Mouse (Mus musculus) stomach, postnatal 0 days (tissue): ENCODE results near the gene Ndufs6. TPM values are rescaled to one million over a fixed set of nuclear protein-coding genes. Genes with fewer than 3 reads are reported as not detected.

Experiments
- ATAC-seq: fragments of 200-750 bp; cut with Nextera tagmentation; 2 replicates; pipeline ENCODE4 v1.8.0; 2017; ENCODE audit not compliant: low FRiP score, low TSS enrichment
- DNase-seq: peaks from one replicate; pipeline ENCODE4 v3.0.0-alpha.2; 2016; ENCODE audit warnings: low spot score
- H3K27ac ChIP-seq: fragments of 300-500 bp; sonication (generic); replicated peaks from 2 replicates; pipeline ENCODE4 v1.5.1; 2014; ENCODE audit warnings: mild to moderate bottlenecking, control low read depth
- H3K27me3 ChIP-seq: fragments of 300-500 bp; sonication (generic); 2 replicates; pipeline ENCODE4 v1.6.1; 2014; ENCODE audit warnings: low read length; ENCODE audit not compliant: control insufficient read depth, insufficient read depth
- H3K36me3 ChIP-seq: fragments of 300-500 bp; sonication (generic); 2 replicates; pipeline ENCODE4 v1.6.1; 2014; ENCODE audit warnings: low read length, mixed read lengths; ENCODE audit not compliant: control insufficient read depth, insufficient read depth
- H3K4me1 ChIP-seq: fragments of 300-500 bp; sonication (generic); replicated peaks from 2 replicates; pipeline ENCODE4 v1.6.1; 2014; ENCODE audit warnings: antibody characterized with exemption; ENCODE audit not compliant: control insufficient read depth, insufficient read depth
- H3K4me2 ChIP-seq: fragments of 300-500 bp; sonication (generic); replicated peaks from 2 replicates; pipeline ENCODE4 v1.6.1; 2014; ENCODE audit warnings: low read depth, mild to moderate bottlenecking, control low read depth, moderate library complexity
- H3K4me3 ChIP-seq: fragments of 300-500 bp; sonication (generic); 2 replicates; pipeline ENCODE4 v1.5.1; 2014; ENCODE audit warnings: low read depth, low read length, control low read depth
- H3K9ac ChIP-seq: fragments of 300-500 bp; sonication (generic); 2 replicates; pipeline ENCODE4 v1.6.1; 2014; ENCODE audit warnings: mild to moderate bottlenecking, low read length, control low read depth, mixed read lengths
- H3K9me3 ChIP-seq: fragments of 300-500 bp; sonication (generic); 2 replicates; pipeline ENCODE4 v1.6.1; 2016; ENCODE audit warnings: low read length; ENCODE audit not compliant: control insufficient read depth
- CTCF ChIP-seq: IDR thresholded peaks from 2 replicates; pipeline ENCODE4 v1.5.1; 2016; ENCODE audit warnings: antibody characterized with exemption, low read depth, mild to moderate bottlenecking, moderate library complexity
- EP300 ChIP-seq: optimal IDR thresholded peaks from 2 replicates; pipeline ENCODE3; 2016; ENCODE audit warnings: antibody characterized with exemption
- WGBS: fragments of 180-500 bp; shearing (Covaris S2); extraction: QIAGEN DNeasy Blood & Tissue Kit; methylation state at CpG from one replicate; pipeline ENCODE4 v1.1.7; 2014; 5-methylcytosine and 5-hydroxymethylcytosine counted together
- polyA plus RNA-seq: library from polyadenylated mRNA; unstranded; fragments of >200 nt; fragmentation: Nextera tagmentation; extraction: Ambion mirVana; gene quantifications from 2 replicates; pipeline ENCODE4 v1.2.1, GENCODE M21; 2015

The Ndufs6 gene
- polyA plus RNA-seq, 1 experiment from 2014 or later, result 421 TPM

DNA sequence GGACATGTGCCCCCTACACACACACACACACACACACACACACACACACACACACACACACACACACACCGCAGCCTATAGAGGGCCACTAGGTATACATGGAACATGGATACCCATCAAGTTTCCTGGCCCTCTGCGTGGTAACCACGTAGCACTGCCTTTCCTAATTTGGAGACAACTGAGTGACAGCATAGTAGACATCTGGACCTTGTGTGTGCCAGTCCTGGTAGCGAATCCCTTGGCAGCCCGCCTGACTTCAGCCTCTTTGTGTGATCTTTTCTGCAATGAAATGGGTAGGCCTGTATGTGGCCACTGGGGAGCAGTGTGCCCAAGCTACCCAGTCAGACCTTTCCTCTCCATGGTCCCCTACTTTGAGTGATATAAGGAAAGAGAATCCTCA is 29.0 kb downstream of the Ndufs6 start:
- Histone ChIP-seq H3K36me3 (no peaks in the 10 kb centered on the region), H3K27ac (no peak overlapping the region), H3K27me3 (no peaks in the 10 kb centered on the region), H3K4me3 (no peak overlapping the region), H3K9ac (no peak overlapping the region), H3K9me3 (no peaks in the 10 kb centered on the region), H3K4me2 (no peak overlapping the region), H3K4me1 (no peaks in the 10 kb centered on the region)
- 79% methylated on average over 5 of the region's 5 CpGs for WGBS
- DNase-seq (no peak), ATAC-seq (no peak)
- TF ChIP-seq EP300, result no peak
- TF ChIP-seq CTCF, result no peak

DNA sequence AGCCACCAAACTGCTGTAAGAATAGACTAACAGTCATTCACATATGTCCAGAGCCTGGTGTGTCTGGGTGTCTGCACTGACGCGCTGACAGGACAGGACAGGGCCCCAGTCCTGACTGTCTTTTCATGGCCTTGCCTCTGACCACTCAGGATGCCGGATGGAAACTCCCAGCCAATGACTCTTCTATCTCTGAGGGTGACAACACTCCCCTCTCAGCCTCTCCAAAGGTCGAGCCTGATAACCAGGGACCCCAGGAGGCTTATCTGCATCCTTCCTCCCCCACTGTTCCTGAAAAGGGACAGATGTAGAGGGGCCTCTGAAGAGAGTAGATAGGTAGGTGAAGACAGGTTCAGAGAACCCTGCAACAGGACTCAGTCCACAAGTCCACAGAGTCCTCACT is 29.6 kb downstream of the Ndufs6 start:
- no peak overlapping the region for H3K9ac ChIP-seq
- H3K36me3 ChIP-seq, result no peaks in the 10 kb centered on the region
- H3K4me2 ChIP-seq, result no peak overlapping the region
- H3K4me3 ChIP-seq, result no peak overlapping the region
- no peak for DNase-seq
- H3K4me1 ChIP-seq, result no peaks in the 10 kb centered on the region
- WGBS, result 62% methylated on average over 4 of the region's 4 CpGs
- TF ChIP-seq EP300 (no peak), CTCF (no peak)
- H3K27ac ChIP-seq, result no peak overlapping the region
- ATAC-seq, result no peak
- H3K27me3 ChIP-seq, result no peaks in the 10 kb centered on the region
- H3K9me3 ChIP-seq, result no peaks in the 10 kb centered on the region

DNA sequence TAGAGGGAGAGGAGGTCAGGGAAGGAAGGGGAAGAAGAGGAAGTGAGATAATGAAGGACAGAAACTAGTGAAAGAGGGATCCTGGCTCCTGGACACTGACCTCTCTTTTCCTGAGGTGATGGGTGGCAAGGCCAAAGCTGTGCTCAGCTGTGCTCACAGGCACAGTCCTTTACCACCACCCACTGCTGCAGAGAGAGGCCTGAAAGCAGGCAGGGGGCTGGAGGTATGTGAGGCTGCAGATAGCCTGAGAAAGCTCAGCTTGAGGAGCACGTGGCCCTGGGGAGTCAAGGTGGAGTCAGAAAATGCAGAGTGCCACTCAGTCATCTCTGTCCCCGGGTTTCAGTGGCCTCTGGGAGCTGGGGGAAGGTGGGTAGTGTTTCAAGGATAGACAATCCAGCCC is 37.2 kb downstream of the Ndufs6 start:
- Histone ChIP-seq H3K27me3 (no peaks in the 10 kb centered on the region; the same call in 1 of the 2 replicates), H3K9ac (no peak overlapping the region), H3K4me2 (no peak overlapping the region), H3K4me3 (no peak overlapping the region), H3K9me3 (no peaks in the 10 kb centered on the region), H3K27ac (no peak overlapping the region), H3K4me1 (no peaks in the 10 kb centered on the region), H3K36me3 (no peaks in the 10 kb centered on the region)
- WGBS, result 28% methylated on average over 2 of the region's 2 CpGs
- no peak for ATAC-seq
- no peak for DNase-seq
- TF ChIP-seq CTCF, result no peak
- TF ChIP-seq EP300, result no peak

DNA sequence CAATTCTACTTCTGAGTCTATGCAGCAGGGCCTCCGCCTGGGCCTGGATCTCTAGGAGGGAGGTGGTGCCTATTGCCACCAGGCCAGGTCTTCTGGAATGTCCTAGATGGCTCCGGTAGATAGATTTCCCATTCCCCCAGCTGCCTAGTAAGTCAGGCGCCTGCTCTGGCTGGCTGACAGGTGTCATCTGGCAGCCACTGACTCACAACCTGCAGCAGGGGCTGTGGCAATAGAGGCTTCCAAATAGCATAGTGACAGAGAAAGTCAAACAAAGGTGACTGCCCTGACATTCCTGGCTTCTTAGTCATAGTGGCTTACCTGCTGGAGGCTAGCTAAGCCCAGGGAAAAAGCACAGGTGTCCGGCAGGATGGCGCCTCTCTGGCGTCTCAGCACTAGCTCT is 38.1 kb downstream of the Ndufs6 start:
- no peaks in the 10 kb centered on the region; the same call in 1 of the 2 replicates for H3K27me3 ChIP-seq
- H3K9me3 ChIP-seq, result no peaks in the 10 kb centered on the region
- H3K4me3 ChIP-seq, result no peak overlapping the region
- H3K9ac ChIP-seq, result no peak overlapping the region
- H3K27ac ChIP-seq, result no peak overlapping the region
- ATAC-seq (peak; percentile 82), DNase-seq (peak; percentile 28)
- no peaks in the 10 kb centered on the region for H3K36me3 ChIP-seq
- no peaks in the 10 kb centered on the region for H3K4me1 ChIP-seq
- WGBS, result 64% methylated on average over 6 of the region's 6 CpGs
- no peak overlapping the region for H3K4me2 ChIP-seq
- no peak for TF ChIP-seq CTCF
- no peak for TF ChIP-seq EP300

DNA sequence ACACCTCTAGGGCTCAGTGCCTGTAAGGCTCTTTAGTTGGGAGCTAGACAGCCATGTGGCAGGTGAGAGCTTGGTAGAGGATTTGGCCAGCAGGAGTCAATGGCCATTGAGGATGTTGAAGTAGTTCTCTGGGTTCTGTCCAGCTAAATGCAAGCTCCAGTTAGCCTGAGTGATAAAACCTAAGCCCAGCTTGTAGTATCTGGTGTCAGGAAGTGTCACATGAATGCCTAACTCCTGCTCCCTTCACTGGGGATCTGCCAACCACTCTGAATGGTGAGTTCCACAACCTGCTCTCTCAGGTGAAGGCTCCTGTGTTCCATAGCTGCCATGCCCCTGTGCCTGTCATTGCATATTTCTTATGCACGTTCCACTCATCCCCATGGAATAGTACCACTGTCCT is 44.8 kb downstream of the Ndufs6 start:
- Histone ChIP-seq H3K27me3 (no peaks in the 10 kb centered on the region; the same call in 1 of the 2 replicates), H3K4me2 (no peak overlapping the region), H3K27ac (no peak overlapping the region), H3K36me3 (no peaks in the 10 kb centered on the region), H3K9ac (no peak overlapping the region), H3K4me1 (no peaks in the 10 kb centered on the region), H3K9me3 (no peaks in the 10 kb centered on the region), H3K4me3 (no peak overlapping the region)
- TF ChIP-seq EP300 (no peak), CTCF (no peak)
- ATAC-seq, result no peak
- DNase-seq, result no peak
- 91% methylated on average over 1 of the region's 1 CpGs for WGBS

DNA sequence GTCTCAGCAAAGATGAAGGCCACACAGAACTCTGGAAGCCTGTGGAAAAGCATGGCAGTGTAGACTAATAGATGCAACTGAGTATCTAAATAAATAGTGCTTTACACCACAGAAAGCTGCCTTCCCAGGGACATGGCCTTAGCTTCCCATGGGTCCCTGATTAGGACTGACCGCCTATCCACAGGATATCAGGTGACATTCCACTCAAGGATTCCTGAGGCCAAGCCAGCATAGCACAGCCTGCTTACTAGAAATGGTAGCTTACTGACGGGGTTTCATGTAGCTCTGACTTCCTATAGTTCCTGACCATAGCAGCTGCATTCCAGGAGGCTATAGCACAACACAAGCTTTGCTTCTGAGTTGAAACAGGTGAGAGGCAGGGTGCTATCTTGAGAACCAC is 45.9 kb downstream of the Ndufs6 start:
- no peaks in the 10 kb centered on the region for H3K4me1 ChIP-seq
- H3K9ac ChIP-seq, result no peak overlapping the region
- H3K36me3 ChIP-seq, result no peaks in the 10 kb centered on the region
- TF ChIP-seq EP300 (no peak), CTCF (no peak)
- no peaks in the 10 kb centered on the region for H3K27me3 ChIP-seq
- DNase-seq (no peak), ATAC-seq (no peak)
- WGBS, result 67% methylated on average over 2 of the region's 2 CpGs
- H3K9me3 ChIP-seq, result no peaks in the 10 kb centered on the region
- H3K27ac ChIP-seq, result no peak overlapping the region
- no peak overlapping the region for H3K4me2 ChIP-seq
- no peak overlapping the region for H3K4me3 ChIP-seq
